Mouse (Mus musculus) kidney, postnatal 14 days (tissue): ENCODE results near the gene Neu2.

Experiments
- DNase-seq: peaks from one replicate; pipeline ENCODE4 v3.0.0; 2022; ENCODE audit warnings: mixed read lengths

Gene Neu2

GRCm38 (mm10) chr1:87620693-87621092 is 111.0 kb downstream of the Neu2 start:
- DNase-seq = no peak

GRCm38 (mm10) chr1:87621146-87621857 is 111.6 kb downstream of the Neu2 start:
- DNase-seq = peak; percentile 3

DNA sequence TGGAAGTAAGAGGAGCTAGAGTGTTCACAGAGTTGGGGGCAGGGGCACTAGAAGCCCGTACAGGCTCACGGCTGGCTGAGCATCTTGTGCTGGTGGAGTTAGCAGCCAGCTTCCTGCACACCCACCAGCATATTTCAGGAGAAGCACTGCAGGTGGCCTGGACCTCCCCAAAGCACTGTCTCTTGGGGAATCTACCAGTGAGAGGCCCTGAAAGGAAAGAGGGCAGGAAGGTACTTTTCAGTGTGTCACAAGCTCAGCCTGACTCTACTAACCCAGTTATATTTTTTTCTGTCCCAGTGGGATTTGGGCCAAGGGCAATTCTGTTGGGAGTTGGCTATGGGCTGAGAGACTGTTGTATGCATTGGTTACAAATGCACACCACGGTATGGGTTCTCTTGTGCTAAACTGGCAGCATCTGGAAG is 112.2 kb downstream of the Neu2 start:
- DNase-seq = peak; percentile 14

DNA sequence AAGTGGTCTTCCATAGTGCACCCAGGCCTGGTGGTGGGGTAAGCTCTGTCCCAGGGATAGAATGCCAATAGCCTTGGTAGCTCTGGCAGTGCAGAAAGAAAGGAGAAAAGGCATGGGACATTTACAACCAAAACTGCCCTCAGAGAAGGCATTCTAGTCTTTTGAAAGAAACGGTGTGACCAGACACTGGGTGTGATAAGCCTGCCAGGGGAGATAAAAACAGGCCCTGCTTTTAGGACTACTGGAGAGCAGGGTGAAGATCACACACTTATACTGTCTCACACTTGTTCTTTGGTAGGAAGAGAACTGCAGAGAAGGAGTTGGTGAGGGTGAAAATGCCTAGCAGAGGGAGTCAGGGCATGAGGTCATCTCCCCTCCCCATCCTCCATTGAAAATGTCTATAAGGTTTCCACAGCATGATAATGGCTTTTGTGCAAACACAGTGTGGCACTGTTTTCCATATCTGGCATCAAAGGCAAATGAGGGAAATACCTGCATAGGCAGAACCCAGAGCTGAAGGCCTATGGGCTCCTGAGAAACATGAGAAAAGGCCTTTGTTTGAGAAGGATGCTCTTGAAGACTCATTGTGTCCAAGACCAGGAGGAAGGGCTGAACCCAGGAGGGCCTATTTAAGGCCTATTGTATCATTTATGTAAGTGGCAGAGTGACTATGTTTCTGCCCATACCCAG is 114.4 kb downstream of the Neu2 start:
- DNase-seq = no peak

DNA sequence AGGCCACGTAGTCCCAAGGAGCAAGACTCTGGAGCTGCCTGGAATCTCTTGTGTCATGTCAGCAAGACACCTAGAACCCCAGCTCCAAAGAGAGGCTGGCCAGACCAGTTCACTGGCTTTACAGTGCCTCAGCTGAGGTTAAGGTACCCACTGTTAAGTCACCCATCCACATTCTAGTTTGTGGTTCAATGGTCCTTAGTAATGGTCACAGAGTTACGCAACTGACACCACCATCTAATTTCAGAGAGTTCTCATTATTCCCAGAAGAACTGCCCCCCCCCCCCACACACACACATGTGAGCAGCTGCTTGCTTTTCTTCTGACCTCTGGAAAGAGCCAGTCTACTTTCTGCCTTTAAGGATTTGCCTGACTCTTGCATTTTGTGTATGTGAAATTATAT is 115.1 kb downstream of the Neu2 start:
- DNase-seq = no peak

GRCm38 (mm10) chr1:87625254-87626025 is 115.8 kb downstream of the Neu2 start:
- DNase-seq = no peak

GRCm38 (mm10) chr1:87626344-87626743 is 116.7 kb downstream of the Neu2 start:
- DNase-seq = peak; percentile 74

DNA sequence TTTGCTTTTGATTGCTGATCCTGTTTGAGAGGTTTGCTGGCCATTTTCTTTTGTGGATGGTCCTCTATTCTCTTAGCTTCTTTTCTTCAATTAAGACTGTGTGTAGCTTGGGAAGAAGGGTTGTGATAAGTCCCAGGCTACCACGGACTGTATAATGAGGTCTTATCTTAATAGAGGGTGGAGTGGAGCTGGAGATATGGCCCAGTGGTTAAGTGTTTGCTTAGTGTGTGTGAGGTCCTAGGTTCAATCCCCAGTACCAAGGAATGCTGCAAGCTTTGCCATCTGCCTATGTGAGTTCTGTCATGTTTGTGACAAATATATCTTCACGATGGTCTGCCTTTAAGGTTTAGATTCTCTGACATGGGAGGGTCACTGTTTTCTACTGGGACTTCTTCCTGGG is 118.4 kb downstream of the Neu2 start:
- no peak for DNase-seq

GRCm38 (mm10) chr1:87631584-87631983 is 121.9 kb downstream of the Neu2 start:
- no peak for DNase-seq

DNA sequence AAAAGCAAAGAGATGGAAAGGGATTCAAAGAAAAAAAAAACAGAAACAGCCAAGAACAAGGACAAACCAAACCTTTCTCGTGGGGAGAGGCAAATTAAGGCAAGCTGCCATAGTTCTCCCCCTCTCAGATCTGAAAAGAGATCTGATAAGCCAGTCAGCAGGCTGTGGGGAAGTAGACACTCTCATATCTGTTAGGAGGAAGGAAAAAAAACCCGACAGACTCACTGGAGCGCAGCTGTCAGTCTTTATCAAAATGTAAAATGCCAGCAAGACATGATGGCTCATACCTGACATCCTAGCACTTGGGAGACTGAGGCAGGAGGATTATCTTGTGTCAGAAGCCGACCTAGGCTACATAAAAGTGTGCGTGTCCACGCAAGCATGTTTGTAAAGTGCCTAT is 122.5 kb downstream of the Neu2 start:
- no peak for DNase-seq

- DNase-seq = no peak
Measured at GRCm38 (mm10) chr1:87636716-87637117, 127.0 kb downstream of the Neu2 start.

- no peak for DNase-seq
Measured at GRCm38 (mm10) chr1:87637121-87637877, 127.6 kb downstream of the Neu2 start.

DNA sequence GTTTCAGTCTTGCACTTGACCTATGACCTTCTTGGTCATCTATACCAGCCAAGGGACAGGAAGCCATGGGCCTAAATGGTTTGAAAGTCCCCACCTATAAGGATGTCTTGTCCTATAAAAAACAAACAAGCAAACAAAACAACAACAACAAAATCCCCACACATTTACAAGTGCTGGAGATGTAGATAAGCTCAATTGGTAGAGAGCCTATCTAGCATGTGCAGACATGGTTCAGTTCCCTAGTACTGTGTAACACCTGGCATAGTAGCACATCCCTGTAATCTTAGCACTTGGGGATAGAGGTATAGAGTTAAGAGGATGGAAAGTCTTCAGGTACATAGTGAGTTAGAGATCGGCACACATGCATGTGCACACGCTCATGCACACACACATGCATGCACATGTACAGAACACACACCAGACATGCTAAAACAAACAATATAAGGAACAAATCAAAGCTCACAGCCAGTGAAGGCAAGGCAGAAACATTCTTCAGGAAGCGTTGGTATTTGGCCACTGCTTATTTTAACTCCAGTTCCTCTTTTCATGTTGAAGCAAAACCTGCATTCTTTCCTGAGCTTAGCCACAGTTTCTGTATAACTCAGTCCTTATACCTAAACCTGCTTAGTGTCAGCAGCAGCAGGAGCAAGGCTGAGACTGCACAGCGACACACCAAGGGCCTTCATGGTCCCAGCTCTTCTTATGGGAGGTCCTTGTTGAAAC is 128.3 kb downstream of the Neu2 start:
- DNase-seq = no peak

GRCm38 (mm10) chr1:87639724-87640123 is 130.0 kb downstream of the Neu2 start:
- peak; percentile 29 for DNase-seq

DNA sequence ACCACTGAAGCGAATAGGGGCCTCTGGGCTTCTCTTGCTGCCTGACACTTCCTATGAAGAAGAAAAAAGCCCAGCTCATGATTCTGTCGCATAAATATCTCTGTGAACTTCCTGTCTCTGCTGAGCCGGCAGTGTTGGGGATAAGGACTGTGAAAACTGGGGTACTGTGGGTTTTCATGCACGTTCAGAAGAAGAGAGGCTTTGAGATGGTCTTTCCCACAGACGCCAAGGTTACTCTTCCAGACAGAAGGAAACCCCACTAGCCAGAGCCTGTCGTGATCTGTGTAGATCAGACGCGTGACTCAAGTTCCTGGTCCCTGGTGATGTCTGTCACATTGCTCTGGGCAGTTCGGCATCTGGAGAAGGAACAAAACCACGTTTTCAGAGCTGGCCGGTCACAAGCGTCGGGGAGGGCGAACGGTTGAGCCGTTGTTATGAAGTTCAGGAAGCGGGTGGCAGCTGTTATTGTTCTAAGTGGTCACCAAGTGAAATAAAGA is 130.5 kb downstream of the Neu2 start:
- peak; percentile 78 for DNase-seq

DNA sequence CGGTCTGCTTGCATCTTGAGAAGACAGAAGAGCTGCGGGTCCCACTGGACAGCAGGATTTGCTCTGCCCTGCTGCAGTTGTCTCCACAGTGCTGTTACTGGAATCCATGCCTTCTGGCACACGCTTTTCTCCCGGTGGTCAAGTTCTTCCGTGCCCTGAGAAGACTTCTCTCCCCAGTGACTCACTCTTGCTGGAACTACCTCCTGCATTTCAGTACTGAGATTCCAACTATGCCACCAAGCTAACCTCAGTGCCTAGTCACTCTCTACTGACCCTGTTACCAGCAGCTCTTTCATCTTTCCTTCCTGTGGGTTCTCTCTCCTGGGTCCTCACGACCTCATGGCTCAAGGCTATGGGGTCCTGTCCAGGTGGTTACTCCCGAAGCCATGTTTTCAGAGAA is 133.3 kb downstream of the Neu2 start:
- no peak for DNase-seq

DNA sequence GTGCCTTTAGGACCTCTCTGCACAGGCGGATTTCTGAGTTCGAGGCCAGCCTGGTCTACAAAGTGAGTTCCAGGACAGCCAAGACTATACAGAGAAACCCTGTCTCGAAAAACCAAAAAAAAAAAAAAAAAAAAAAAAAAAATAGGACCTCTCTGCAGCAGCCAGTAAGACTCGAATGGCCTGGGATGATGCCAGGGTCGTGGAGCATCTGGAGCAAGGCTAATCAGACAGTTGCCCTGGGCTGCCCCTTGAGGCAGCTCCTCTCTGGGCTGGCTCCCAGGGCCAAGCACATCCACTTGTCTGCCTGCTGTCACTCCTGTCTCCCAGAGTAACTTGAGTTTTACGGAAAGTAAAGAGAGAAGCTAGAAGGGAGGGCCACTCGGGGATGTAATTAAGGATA is 135.4 kb downstream of the Neu2 start:
- DNase-seq = peak; percentile 61

GRCm38 (mm10) chr1:87645748-87646147 is 136.1 kb downstream of the Neu2 start:
- no peak for DNase-seq
